Mouse (Mus musculus): ENCODE measurements around the gene Nupr1. TPM values are rescaled to one million over a fixed set of nuclear protein-coding genes. Genes with fewer than 3 reads are reported as not detected.

Nupr1 gene
- polyA plus RNA-seq, 1 experiment from 2014 or later = 2.8 TPM

DNA sequence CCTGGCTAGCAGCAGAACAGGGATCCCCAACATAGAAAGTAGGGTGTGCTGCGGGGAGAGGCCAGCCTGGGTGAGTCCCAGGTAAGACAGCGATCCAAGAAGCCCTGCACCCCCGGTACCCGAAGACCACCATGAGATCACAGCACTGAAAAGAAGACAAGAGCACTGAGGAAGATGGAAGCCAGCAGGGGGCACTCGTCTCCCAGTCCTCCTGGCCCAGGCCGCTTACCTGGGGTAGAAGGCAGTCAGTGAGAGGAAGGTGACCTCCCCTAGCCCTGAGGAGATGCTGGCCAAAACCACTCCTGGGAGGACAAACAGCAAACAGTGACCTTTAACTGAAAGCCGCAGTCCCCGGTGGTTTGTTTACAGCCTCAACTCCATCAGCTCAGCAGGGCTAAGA, 51.5 kb downstream of the Nupr1 start:
- H3K27me3 ChIP-seq (ENCODE audit: control insufficient read depth, insufficient read depth, low read length) = no peaks in the 10 kb centered on the region
- 64% methylated on average over 8 of the region's 8 CpGs for WGBS
- peaks cover 3% of the 10 kb centered on the region; the same call in 1 of the 2 replicates for H3K4me1 ChIP-seq (ENCODE audit: control insufficient read depth, insufficient read depth, low read length)
- no peak overlapping the region for H3K4me3 ChIP-seq (ENCODE audit: low read depth, low read length)
- no peaks in the 10 kb centered on the region for H3K36me3 ChIP-seq (ENCODE audit: control insufficient read depth, insufficient read depth, low read length)
- no peak overlapping the region for H3K4me2 ChIP-seq
- ATAC-seq (ENCODE audit: low FRiP score) = no peak
- DNase-seq (ENCODE audit: low spot score, missing footprints) = peak; percentile 87
- no peaks in the 10 kb centered on the region for H3K9me3 ChIP-seq (ENCODE audit: control insufficient read depth, low read length)
- no peak overlapping the region for H3K9ac ChIP-seq (ENCODE audit: low read length)
- no peak overlapping the region for H3K27ac ChIP-seq (ENCODE audit: low read depth, low read length)

DNA sequence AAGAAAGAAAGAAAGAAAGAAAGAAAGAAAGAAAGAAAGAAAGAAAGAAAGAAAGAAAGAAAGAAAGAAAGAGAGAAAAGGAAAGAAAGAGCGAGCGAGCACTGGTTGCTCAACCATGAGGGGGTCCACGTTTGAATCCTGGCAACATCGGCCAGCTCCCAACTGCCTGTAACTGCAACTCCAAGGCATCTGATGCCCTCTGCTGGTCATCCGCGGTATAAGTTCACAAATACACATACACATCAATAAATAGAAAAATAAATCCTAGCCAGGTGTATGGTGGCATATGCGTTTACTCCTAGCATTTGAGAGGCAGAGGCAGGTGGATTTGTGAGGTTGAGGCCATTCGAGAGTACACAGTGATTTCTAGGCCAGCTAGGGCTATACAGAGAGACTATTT, 53.7 kb downstream of the Nupr1 start:
- H3K4me3 ChIP-seq (ENCODE audit: low read depth, low read length) = no peak overlapping the region
- no peaks in the 10 kb centered on the region for H3K9me3 ChIP-seq (ENCODE audit: control insufficient read depth, low read length)
- no peak overlapping the region for H3K27ac ChIP-seq (ENCODE audit: low read depth, low read length)
- DNase-seq (ENCODE audit: low spot score, missing footprints) (no peak), ATAC-seq (ENCODE audit: low FRiP score) (no peak)
- no peak overlapping the region for H3K4me2 ChIP-seq
- H3K36me3 ChIP-seq (ENCODE audit: control insufficient read depth, insufficient read depth, low read length) = no peaks in the 10 kb centered on the region
- WGBS = 42% methylated on average over 8 of the region's 8 CpGs
- H3K9ac ChIP-seq (ENCODE audit: low read length) = no peak overlapping the region
- no peaks in the 10 kb centered on the region for H3K27me3 ChIP-seq (ENCODE audit: control insufficient read depth, insufficient read depth, low read length)
- no peaks in the 10 kb centered on the region for H3K4me1 ChIP-seq (ENCODE audit: control insufficient read depth, insufficient read depth, low read length)

Small RNA genes within 50 kb of the gene (microRNA-seq; reads per million reads assigned to microRNA genes)
- gene Mir7059 = 4.7 reads per million, percentile 22 among the genes with 10 or more reads in this experiment

Other genes starting within 250 kb of the Nupr1 start
- 4.8 and 4.9 TPM in 2 replicates for gene Nfatc2ip, start 234.1 kb downstream of the Nupr1 start, polyA plus RNA-seq (2014; fragmentation: Nextera tagmentation; extraction: Ambion mirVana)
- gene Cd19, start 216.0 kb downstream of the Nupr1 start, polyA plus RNA-seq (2014; fragmentation: Nextera tagmentation; extraction: Ambion mirVana) = not detected in 2 replicates
- gene Rabep2, start 202.1 kb downstream of the Nupr1 start, polyA plus RNA-seq (2014; fragmentation: Nextera tagmentation; extraction: Ambion mirVana) = 17.9 and 18.0 TPM in 2 replicates
- 0.29 and 0.38 TPM in 2 replicates for gene Atp2a1, start 167.8 kb downstream of the Nupr1 start, polyA plus RNA-seq (2014; fragmentation: Nextera tagmentation; extraction: Ambion mirVana)
- gene Sh2b1, start 155.4 kb downstream of the Nupr1 start, polyA plus RNA-seq (2014; fragmentation: Nextera tagmentation; extraction: Ambion mirVana) = 38.1 and 44.6 TPM in 2 replicates
- 133 and 146 TPM in 2 replicates for gene Tufm, start 143.5 kb downstream of the Nupr1 start, polyA plus RNA-seq (2014; fragmentation: Nextera tagmentation; extraction: Ambion mirVana)
- gene Atxn2l, start 127.4 kb downstream of the Nupr1 start, polyA plus RNA-seq (2014; fragmentation: Nextera tagmentation; extraction: Ambion mirVana) = 52.7 and 58.6 TPM in 2 replicates
- gene Eif3c, start 64.5 kb downstream of the Nupr1 start, polyA plus RNA-seq (2014; fragmentation: Nextera tagmentation; extraction: Ambion mirVana) = 189 and 198 TPM in 2 replicates
- 0.46 and 0.57 TPM in 2 replicates for gene Apobr, start 45.9 kb downstream of the Nupr1 start, polyA plus RNA-seq (2014; fragmentation: Nextera tagmentation; extraction: Ambion mirVana)
- 22.4 and 23.4 TPM in 2 replicates for gene Cln3, start 45.0 kb downstream of the Nupr1 start, polyA plus RNA-seq (2014; fragmentation: Nextera tagmentation; extraction: Ambion mirVana)
- not detected in 2 replicates for gene Il27, start 35.9 kb downstream of the Nupr1 start, polyA plus RNA-seq (2014; fragmentation: Nextera tagmentation; extraction: Ambion mirVana)
- 44.4 and 49.4 TPM in 2 replicates for gene Sgf29, start 18.4 kb upstream of the Nupr1 start, polyA plus RNA-seq (2014; fragmentation: Nextera tagmentation; extraction: Ambion mirVana)
- gene Sult1a1, start 45.6 kb upstream of the Nupr1 start, polyA plus RNA-seq (2014; fragmentation: Nextera tagmentation; extraction: Ambion mirVana) = 0.10 and 0.69 TPM in 2 replicates
- gene Bola2, start 64.5 kb upstream of the Nupr1 start, polyA plus RNA-seq (2014; fragmentation: Nextera tagmentation; extraction: Ambion mirVana) = 158 and 180 TPM in 2 replicates
- gene Slx1b, start 64.9 kb upstream of the Nupr1 start, polyA plus RNA-seq (2014; fragmentation: Nextera tagmentation; extraction: Ambion mirVana) = 10.2 and 10.3 TPM in 2 replicates
- gene Coro1a, start 76.9 kb upstream of the Nupr1 start, polyA plus RNA-seq (2014; fragmentation: Nextera tagmentation; extraction: Ambion mirVana) = 46.2 TPM in 2 replicates
- gene Mapk3, start 128.7 kb upstream of the Nupr1 start, polyA plus RNA-seq (2014; fragmentation: Nextera tagmentation; extraction: Ambion mirVana) = 41.0 and 45.2 TPM in 2 replicates
- gene Gdpd3, start 135.5 kb upstream of the Nupr1 start, polyA plus RNA-seq (2014; fragmentation: Nextera tagmentation; extraction: Ambion mirVana) = 0.57 and 0.86 TPM in 2 replicates
- gene Ypel3, start 146.1 kb upstream of the Nupr1 start, polyA plus RNA-seq (2014; fragmentation: Nextera tagmentation; extraction: Ambion mirVana) = 87.8 and 91.5 TPM in 2 replicates
- 0.20 and 0.43 TPM in 2 replicates for gene Tbx6, start 150.6 kb upstream of the Nupr1 start, polyA plus RNA-seq (2014; fragmentation: Nextera tagmentation; extraction: Ambion mirVana)
- 335 and 336 TPM in 2 replicates for gene Ppp4c, start 161.6 kb upstream of the Nupr1 start, polyA plus RNA-seq (2014; fragmentation: Nextera tagmentation; extraction: Ambion mirVana)
- 10.5 and 11.1 TPM in 2 replicates for gene Fam57b, start 166.8 kb upstream of the Nupr1 start, polyA plus RNA-seq (2014; fragmentation: Nextera tagmentation; extraction: Ambion mirVana)
- not detected in 2 replicates for gene 4930451I11Rik, start 200.8 kb upstream of the Nupr1 start, polyA plus RNA-seq (2014; fragmentation: Nextera tagmentation; extraction: Ambion mirVana)
- 4.1 and 4.8 TPM in 2 replicates for gene Doc2a, start 216.6 kb upstream of the Nupr1 start, polyA plus RNA-seq (2014; fragmentation: Nextera tagmentation; extraction: Ambion mirVana)
- 23.8 and 28.4 TPM in 2 replicates for gene Hirip3, start 231.1 kb upstream of the Nupr1 start, polyA plus RNA-seq (2014; fragmentation: Nextera tagmentation; extraction: Ambion mirVana)
- gene Ino80e, start 231.5 kb upstream of the Nupr1 start, polyA plus RNA-seq (2014; fragmentation: Nextera tagmentation; extraction: Ambion mirVana) = 92.6 and 99.7 TPM in 2 replicates

Measured in midbrain, embryonic 11.5 days (tissue).